Mouse (Mus musculus): ENCODE data around the gene Cox20. TPM values are rescaled to one million over a fixed set of nuclear protein-coding genes. Genes with fewer than 3 reads are reported as not detected.

Cox20 gene
- 195 TPM for polyA plus RNA-seq (2017; shearing (Covaris generic))

GRCm38 (mm10) chr1:178318389-178319184 is at the start of gene Cox20:
Gene Cox20, plus strand, starts transcription at chr1:178319130.

DNA sequence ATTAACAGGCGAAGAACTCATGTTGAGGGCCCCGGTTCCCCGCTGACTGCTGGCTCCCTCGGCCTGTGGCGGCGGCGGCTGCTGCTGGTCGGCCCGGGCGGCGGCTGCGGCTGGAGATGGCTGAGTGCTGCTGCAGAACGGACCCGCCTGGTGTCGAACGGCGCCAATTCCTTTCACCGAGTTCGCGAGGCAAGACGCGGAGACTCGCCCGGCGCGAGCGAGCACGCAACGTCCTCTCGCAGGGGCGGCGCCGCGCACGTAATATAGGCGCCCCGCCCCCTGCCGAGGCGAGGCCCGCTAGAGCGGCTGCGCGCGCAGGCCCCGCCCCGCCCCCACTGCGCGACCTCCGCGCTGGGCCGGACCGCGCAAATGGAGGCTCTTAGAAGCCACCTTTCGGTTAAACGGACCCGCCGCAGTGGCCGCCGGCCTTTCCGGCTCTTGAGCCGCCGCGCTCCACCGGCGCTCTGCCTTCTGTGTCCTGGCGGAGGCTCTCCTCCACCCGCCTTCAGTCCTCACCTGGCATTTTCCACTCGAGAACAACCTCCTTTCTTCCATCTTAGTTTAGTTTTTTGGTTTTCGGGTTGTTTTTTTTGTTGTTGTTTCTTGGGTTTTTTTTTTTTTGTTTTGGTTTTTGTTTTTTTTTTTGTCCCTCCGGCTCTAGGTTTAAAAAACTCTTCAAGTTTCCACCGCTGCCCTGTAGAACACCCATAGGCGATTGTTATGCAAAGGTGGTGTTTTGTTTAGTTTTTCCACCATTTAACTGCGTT is 18.8 kb downstream of the Cox20 start, which contains the start of gene Hnrnpu:
TSS of gene Hnrnpu (minus strand) at position 247 of the 767 bp plus-strand sequence.

Other genes with a start within 250 kb of the Cox20 start
- 31.4 TPM for gene Desi2, start 131.7 kb upstream of the Cox20 start, polyA plus RNA-seq (2017; shearing (Covaris generic))
- gene Hnrnpu, start 18.7 kb downstream of the Cox20 start, polyA plus RNA-seq (2017; shearing (Covaris generic)): 993 TPM
- gene Efcab2, start 87.0 kb downstream of the Cox20 start, polyA plus RNA-seq (2017; shearing (Covaris generic)): 4.6 TPM
- 0.13 TPM for gene Kif26b, start 210.0 kb downstream of the Cox20 start, polyA plus RNA-seq (2017; shearing (Covaris generic))

All from CD4-positive, CD25-positive, alpha-beta regulatory T cell (primary cell).